Mouse (Mus musculus): ENCODE data around the gene Mpped2.

DNA sequence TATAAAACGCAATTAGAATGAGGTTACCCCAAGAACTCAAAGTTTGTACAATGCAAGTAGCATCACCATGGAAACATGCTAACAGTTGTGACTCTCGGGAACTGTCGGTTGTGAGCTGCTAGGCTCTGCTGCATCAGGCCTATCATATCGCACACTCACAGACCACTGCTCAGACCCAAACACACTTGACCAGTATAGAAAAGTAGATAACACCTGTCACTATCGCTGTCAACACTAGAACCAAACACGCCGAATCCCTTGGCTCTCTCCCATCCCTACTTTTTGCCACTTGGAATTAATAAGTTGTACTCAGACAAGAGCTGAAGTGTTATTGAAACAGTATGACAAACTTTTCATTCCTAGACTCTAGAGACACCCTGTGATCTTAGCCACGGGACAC is 40.9 kb upstream of the Mpped2 start:
- no peak for TF ChIP-seq CTCF (IDR thresholded peaks at IDR 0.05; ENCODE audit: insufficient read depth, low read depth, low read length)
- no peak for TF ChIP-seq POLR2A (IDR thresholded peaks at IDR 0.05; ENCODE audit: insufficient read depth, low read depth, low read length)
